Mouse (Mus musculus) spleen, postnatal 36 days (tissue): Measurements from ENCODE around the gene Spg20.

Source experiments
- DNase-seq, 2 experiments: peaks; one replicate each; pipeline ENCODE4 v3.0.0; 2022; ENCODE audit warnings: low spot score in 2 of 2, mixed read lengths in 1 of 2

Gene Spg20

DNA sequence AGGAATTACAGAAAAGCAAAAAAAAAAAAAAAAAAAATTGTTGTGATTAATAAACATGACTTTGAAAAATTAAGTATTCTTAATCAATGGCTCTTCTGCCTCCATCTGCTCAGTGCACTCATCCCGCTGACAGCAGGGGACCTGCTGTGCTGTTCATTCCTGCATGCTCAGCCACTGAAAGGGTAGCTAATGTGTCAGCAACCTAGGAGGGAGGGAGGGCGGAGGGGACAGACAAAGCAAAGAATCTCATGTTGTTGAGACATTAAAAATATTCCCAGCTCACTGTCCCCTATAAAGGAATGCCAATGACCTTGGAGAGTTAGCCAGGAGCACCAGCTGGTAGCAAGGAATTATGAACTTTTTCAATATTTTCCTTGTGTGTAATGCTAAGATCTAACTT lies 13.9 kb upstream of the Spg20 start:
- DNase-seq = no peak

DNA sequence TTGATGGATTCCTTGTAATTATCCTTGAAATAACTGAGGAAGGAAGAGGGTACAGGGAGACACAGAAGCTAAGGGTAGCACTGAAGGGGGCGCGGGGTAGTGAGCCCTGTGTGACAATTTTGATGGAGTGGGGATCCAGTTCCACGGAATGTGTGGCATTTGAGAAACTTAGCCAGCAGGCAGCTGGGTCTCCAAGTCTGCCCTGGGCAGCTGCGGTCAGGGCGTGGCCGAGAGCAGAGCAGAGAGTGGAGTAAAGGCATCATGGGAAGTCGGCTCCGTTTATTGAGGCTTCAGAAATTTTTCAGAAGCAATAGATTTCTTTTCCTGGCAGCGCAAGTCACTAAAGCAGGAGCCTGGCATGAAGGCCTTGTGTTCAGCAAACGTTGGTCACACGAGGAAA lies 12.9 kb upstream of the Spg20 start:
- no peak for DNase-seq

DNA sequence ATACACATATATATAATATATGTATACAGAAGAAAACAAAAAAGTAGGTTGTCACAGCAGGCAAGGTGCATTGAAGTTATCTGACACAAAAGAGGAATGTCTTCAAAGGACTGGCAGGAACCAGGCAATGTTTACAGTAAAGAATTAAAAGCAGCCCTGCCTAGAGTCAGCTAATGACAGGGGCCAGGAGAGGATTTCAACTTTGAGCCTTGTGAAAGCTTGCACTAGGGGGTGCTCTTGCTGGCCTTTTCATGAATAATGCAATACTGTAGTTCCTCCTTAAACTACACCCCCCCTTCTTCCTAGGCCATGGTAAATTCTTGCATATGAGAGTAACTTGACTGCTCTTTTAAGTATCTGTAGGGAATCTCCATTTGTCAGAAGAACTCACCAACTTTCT lies 10.8 kb upstream of the Spg20 start:
- DNase-seq = no peak

DNA sequence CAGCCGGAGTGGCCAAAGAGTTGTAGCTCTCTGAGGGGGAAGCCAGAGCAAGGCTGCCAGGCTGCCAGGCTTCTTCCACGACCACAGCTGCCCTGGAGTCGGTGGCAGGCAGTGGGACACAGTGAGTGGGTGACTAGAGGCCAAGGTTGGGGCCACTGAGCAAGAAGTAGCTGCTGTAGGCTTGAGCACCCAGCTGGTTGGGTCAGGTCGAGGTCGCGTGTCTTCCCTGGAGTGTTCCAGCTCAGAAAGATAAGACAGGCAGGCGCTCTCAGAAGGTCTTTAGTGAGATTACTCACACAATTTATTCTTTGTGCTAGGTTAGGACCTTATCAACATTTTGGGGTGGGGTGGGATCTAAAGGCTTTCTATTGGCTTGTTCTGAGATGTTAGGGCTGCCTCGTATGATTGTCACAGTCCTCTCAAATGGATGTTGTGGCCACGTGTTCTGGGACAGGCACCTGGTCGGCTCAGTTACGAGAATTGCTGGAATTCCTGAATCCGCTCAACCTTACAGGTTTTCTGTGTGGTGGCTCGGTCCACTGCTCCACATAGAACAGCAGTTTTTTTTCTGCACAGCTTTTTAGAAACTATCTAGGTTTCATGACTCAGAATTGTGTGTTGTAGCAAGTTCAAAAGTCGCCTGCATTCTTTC lies 6.4 kb upstream of the Spg20 start:
- no peak for DNase-seq

DNA sequence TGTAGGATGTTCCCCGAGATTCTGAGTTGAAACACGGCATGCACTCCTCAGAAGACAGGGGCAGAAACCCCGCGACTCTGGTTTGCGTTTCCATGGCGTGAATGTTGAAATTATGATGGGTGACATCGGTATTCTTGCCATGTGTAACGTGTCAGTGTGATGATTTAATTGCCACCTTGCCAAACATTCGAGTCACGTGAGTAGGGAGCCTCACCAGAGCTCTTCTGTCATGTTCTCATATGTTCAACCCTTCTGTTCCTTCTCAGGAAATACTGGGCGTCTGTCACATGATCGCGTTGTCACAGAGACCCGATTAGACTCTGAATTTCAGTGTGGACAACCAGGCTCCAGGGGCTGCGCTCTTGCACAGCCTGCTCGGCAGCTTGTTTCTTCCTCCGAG lies 5.9 kb upstream of the Spg20 start:
- no peak for DNase-seq

DNA sequence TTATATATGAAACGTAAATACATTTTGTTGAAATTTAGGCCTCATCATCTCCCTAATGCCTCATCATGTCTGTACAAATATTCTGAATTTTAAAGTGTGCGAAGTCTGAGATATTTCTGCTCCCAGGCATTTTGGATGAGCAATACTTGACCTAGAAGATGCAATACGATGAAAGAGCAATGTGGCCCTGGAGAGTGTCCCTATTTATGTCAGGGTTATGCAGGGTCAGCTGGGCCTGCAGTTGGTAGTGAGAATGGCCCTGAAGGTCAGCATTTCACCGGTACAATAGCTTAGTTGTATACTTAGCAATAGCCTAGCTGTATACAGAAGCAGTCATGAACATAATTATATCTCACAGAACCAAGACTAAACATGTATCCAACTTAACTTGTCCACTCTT lies 2.8 kb upstream of the Spg20 start:
- no peak for DNase-seq

DNA sequence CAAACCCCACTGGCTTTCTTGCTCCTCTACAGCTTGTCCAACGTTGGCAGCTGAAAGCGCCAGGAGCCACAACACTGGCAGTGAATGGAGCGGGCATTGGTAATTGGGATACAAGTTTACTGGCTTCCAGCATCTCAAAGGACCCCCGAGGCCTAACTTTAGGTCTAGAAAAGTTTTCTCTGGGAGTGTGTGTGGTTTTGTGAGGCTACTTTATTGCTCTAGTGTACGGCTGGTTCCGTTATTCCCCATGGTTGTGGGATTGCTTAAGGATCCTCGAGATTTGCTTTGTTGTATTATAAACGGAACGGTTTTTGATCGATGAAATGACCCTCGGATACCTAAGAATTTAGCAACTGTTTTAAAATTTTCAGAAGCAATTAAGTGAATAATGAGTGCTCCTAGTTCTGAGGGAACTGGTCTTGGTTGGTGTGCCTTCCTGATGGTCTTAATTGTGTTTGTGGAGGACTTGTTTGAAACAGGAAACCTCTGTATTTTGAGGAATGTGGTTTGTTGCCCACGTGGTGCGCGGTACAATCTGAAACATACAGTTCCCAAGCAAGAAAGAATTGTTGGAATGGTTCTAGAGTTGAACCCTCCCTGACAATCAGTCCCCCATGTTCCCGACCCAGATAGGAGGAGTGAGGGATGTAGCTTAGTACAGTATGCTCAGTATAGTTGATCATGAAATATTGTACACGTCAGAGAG lies 955 bp downstream of the Spg20 start:
- no peak for DNase-seq

DNA sequence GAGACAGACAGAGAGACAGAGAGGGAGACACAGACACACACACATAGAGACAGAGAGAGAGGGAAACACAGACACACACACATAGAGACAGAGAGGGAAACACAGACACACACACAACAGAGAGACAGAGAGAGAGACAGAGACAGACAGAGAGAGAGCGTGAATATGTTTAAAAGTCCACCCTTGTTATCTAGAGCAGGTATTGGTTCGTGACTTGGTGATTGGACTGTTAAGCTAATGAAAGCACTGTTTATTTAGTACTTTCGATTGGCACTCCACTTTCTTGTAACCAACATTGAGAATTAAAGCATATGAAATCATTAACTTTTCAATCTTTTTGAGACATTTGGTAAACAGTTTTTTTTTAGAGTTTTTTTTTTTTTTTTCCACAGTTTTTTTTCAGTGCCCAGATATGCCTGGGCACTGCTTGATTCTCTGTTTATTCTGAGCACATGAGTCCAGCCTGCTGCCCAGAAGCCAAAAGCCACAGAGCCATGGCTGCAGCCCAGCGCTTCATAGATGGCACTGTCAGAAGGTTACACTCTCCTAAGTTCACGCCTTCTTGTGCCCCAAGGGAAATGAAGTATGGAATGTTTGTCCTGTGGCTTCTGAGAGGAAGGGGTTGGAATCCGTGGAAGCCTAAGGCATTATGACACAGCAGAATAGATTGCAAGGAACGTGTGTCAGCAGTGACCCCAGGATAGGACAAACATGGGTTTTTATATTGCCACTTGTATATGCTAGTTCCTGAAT lies 2.6 kb downstream of the Spg20 start:
- DNase-seq = no peak

DNA sequence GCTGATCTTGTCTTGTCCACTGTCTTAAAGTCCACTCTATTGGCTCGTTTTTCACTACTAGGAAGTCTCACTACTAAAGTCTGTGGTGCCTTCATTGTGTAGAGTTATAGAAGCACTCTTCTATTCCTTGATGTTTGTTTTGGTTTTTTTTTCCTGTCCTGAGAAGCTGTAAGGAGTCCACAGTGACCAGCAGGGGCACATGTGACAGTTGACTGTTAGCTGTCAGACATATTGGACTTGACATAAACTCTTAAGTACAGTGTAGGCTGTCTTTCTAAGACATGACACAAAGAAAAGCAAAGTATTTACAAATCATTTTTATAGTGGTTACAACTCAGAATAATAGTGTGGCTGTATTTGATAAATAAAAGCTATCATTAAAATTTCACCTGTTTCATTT lies 3.2 kb downstream of the Spg20 start:
- no peak for DNase-seq

DNA sequence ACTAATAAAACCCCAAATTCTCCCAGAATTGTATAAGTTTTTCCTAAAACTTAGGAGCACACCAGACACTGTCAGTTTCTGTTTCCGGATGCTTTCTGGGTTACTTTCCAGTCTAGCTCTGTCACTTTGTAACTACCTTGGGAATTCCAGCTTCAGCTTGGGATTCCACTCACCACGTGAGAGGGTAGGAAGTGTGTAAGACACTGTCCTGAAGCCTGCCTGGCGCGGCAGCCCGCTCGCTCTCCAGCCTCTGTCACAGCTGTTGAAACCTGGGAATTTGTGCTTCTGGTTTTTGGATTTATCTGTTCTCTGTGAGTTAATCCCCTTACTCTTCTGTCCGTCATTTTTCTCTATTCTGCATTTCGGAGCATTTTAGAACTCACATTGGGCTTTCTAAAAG lies 4.1 kb downstream of the Spg20 start:
- DNase-seq = no peak

DNA sequence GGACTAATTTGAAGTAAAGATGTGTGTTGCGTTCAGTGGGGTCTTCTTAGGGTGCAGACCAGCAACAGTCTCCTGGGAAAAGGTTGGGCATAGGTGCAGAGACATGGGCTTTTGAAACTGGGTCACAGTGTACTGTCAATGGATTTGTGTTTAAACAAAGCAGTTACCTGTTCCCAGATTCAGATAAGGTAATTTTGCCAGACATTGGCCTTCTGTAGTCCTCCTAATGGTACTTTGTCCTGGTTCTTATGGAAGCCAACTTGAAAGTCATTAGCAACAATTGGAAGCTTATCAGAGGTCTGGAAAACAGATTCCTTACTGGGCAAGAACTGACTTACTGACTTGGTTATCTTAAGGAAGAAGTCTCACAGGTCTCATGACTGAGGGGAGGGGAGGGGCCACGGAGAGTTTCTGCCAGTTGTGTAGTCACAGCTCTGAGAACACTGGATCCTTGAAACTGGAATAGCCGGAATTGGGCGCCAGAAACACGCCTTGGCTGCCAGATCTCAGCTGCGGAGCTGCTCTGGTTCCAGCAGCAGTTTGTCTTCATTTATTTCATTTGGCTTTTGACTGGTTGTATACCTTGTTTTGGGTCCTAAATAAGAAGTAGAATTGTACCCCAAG lies 7.5 kb downstream of the Spg20 start:
- DNase-seq = no peak

DNA sequence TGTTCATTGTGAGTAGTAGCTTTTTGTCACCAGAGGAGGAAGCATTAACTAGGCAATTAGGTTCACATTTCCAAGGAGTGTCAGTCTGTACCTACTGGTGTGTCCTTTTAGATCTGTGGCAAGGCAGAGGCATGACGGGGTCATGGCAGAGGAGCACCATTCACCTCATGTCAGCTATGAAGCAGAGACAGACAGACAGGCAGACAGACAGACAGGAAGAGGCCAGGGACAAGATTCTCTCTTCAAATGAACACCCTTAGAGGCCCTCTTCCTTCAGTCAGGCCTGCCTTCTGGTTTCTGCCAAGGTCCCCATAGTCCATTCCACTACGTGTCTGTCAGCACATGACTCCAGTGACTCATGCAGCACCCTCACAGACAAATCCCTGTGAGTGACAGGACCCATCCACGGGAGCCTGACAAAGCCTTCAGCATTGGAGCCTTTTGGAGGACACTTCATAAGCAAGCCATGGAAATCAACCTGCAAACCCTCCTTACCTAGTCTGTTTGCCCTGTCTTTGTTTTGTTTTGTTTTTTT lies 10.5 kb downstream of the Spg20 start:
- no peak for DNase-seq

DNA sequence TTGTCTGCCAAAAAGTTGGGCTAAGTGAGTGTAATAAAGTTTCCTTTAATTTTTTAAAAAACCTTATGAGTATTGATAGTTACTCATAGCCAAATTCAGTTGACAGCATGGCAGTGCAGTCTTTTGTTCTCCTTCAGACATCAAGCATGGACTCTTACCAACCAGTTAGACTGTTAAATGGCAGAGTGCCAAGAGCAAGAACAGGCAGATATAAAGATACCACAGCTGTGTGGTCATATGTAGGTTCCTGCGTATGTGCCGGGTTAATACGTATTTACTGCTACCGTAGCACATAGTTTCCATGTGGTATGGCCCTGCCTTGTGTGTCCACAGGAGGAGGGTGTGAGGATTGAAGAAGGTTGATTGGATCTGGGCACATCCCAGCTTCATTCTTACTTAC lies 11.2 kb downstream of the Spg20 start:
- no peak for DNase-seq

DNA sequence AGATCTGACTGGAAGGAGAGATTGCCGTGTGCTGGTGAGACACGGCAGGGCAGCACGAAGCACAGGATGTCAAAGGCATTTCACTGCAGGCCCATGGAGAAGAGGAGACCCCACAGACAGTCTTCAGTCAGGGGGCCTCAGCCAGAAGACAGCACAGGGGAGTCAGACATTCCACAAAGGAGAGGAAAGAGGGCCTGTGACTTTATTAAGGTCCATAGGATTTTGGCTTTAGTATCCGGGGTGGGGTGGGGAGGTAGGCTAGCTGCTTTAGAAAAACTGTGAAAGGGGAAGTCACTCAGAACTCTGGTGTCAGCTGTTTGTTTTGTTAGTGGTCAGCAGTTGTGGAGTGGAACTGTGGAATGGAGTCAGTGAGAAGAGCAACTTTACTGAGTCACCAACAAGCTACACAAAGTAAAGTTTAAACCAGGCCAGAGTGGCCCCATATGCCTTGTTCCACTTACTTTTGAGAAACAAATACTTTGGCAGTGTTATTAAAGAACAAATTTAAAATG lies 17.3 kb downstream of the Spg20 start:
- DNase-seq = no peak

DNA sequence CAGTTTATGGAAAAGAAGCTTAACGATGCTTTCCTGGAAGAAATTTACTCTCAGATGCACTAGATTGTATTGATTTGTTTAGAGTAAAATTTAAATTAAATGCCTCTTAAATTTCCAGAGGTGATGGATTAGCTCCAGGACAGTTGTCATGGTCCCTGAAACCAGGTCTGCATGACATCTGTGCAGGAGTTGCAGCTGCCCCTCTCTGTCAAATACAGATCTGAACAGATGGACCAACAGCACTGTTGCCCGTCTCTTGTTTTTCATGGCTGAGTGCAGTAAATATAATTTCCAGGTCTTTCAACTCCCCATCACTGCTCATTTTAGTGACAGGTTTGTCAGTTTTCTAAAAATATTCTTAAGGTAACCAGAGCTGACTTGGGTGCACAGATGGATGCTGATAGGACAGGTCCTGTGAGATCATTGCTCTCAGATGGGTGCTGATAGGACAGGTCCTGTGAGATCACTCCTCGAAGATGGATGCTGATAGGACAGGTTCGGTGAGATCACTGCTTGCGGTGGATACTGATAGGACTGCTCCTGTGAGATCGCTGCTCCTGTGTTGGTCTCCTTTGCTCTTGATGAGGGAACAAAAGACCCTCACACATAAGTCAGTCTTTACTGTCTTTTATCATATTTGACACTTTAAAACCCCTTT lies 19.8 kb downstream of the Spg20 start:
- DNase-seq = no peak

DNA sequence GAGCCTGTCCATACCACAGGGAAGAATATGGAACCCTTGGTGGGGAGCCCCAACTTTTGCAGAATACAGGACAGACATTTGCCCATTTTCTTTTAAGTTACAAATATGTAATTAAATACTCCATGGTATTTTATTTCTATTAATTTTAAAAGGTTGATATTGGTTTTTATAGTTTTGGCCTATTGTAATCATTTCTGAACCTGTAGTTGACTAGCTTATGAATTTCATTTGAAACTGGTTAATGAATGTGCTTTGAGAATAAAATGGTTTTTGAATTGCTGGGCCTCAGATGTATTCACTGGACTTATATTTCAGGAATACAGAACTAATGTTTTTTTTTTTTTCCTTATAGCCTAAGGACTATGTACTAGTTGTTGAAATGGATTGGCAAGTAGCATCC lies 25.1 kb downstream of the Spg20 start, which contains the start of gene Ccdc169:
Gene Ccdc169, plus strand, starts transcription at position 301 of the 400 bp plus-strand sequence.
- DNase-seq = no peak

DNA sequence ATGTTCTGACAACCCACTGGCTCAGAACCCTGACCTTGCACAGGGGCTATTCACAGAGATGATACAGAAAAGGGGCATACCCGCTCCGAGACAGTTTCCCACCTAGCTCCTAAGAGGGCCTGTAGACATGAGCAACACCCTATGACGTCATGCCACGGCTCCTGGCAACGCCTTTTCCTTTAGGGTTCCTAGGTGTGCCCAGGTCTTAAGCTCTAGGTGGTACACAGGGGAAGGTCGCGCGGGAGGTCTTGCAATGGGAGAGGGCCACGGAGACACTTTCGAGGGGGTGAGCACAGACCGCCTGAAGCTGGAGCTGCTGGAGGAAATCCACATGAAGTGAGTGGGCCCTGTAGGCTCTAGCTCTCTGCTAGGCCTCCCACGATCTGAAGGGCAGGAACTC lies 27.9 kb downstream of the Spg20 start:
- DNase-seq = no peak

DNA sequence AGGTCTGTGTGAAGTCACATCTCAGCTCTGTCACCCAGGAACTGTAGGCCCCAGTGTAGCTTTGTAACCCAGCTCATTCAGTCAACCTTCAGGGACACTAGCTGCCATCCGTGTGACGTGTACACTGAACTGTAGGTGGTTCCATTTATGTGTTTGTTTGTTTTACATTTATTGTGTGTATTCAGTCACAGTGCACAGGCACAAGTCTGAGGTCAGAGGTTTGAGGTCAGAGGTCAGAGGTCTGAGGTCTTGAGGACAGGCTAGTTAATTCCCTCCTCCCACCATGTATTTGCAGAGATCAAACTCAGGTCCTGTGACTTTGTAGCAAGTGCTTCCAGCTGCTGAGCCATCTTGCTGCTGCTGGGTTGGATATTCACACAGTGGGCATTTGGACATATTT lies 29.5 kb downstream of the Spg20 start:
- DNase-seq = no peak

DNA sequence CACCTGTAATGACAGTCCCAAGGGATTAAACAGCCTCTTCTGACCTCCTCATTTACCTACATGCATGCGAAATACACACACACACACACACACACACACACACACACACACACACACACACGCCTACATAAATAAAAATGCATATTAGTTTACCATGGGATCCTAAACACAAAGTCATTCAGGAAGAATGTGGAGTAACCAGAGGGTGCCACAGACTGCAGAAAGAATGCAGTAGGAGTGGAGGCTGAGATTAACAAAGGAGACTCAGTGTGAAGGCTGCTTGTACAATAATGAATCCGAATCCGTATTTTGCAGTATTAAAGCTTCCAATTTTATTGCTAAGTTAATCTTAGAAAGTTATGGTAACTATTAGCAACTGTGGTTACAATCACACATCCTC lies 33.0 kb downstream of the Spg20 start:
- DNase-seq = no peak

DNA sequence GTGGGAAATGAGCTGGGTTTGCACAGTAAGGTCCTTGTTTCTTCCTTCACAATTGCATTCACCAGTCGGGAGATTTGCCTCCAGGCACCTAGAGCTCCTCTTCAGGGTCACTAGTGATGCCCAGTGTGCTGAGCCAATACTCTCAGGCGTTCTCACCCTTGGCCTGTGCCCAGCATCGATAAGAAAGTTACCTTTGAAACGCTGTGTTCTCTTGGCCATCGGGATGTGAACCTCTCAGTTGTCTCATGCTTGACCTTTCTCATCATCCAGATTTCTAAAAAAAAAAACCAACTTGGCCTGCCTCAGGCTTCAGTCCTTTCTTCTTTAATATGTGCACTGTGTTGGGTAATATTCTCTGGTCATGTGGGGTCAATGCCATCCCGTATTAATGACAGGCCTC lies 34.5 kb downstream of the Spg20 start:
- DNase-seq = no peak

DNA sequence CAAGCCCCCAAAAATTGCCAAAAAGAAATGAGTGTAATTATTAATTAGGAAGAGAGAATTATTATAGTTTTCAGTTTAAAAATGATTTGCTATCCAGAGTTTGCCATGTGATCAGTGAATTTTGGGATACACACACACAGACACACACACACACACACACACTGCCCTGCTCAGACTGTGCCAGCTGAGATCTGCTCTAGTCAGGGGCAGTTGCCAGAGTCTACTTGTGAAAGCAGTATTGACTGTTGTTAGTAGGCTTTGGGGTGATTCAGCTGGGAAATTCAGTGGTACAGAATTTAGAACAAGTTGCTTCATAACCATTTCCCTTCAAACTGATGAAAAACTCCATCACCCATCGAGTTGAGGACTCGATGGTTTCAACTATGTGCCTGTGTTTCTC lies 35.2 kb downstream of the Spg20 start:
- DNase-seq = no peak

DNA sequence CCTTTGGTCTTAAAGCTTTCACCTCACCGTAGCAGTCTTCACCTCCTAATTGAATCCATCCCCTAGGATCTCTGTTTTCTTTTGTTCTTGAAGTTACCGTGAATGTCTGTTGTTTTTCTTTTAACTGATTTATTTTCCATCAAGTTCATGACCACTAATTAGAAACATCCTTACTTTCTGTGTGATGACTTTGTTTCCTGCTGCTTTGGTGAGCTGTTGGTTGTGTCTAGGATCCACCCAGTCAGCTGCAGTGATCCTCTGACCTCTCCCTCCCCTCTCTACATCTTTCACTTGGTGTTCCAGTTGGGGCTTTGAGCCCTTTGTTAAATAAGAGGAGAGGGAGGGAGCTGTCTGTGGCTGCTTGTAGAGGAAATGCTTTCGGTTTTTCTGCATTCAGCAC lies 36.2 kb downstream of the Spg20 start:
- DNase-seq = no peak
